Mouse (Mus musculus) gastrocnemius, adult 18-20 months (tissue): Measurements from ENCODE around the gene Gna14. TPM values are rescaled to one million over a fixed set of nuclear protein-coding genes. Genes with fewer than 3 reads are reported as not detected.

Source experiments
- DNase-seq: peaks from one replicate; pipeline ENCODE4 v3.0.0; 2021; ENCODE audit warnings: low spot score
- total RNA-seq, 2 experiments: library from RNA; stranded (reverse); gene quantifications; 2 replicates each; pipeline ENCODE4 v1.2.3; 2021

Gene Gna14
- total RNA-seq, 2 experiments from 2014 or later: 0.64 to 1.5 TPM

DNA sequence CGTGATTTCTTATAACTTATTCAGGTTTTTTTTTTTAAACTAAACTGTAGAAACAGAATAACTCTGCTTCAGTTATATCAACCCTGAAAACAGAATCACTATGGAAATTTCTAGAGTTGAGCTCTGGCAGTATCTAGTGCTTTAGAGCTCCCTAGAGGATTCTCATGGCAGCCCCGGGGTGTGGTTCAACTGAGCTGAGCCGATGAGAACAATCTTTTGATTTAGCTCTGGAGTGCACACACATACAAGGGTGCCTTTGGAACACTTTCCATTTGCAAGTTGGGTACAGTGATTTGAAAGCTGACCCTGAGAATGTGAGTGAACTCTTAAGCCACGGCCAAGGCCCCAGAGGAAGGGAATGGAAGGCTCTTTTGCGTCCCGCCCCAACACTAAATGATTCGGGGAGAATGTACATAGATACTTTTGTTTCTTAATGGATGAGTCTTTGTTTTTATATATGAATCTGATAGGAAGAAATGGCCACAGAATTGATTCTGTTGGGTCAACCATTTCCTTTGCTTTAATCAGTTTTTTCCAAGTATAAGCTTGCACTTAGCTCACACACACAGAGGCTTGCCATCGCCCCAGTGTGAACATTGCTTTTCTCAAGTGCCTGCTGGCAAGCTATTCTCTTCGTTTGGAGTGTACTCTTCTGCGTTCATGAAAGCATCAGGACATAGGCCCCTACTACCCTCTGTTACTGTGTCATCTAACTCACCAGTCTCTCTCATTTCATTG lies 75.0 kb downstream of the Gna14 start:
- peak; percentile 34 for DNase-seq

DNA sequence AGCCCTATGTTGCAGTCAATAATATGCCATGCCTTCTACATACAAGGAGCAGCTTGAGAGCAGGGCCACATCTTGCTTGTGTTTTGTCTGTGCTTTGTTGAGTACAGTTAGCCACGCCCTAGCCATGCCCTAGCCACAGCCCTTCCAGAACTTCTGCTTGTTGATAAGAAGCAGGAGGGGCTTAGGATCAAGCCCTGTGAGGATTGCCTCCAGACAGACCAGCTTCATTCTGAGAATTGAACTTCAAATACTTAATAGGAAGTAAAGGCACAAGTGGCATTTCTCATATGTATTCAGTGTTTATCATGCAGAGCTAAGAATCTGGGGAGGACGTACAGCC lies 75.5 kb downstream of the Gna14 start:
- no peak for DNase-seq

DNA sequence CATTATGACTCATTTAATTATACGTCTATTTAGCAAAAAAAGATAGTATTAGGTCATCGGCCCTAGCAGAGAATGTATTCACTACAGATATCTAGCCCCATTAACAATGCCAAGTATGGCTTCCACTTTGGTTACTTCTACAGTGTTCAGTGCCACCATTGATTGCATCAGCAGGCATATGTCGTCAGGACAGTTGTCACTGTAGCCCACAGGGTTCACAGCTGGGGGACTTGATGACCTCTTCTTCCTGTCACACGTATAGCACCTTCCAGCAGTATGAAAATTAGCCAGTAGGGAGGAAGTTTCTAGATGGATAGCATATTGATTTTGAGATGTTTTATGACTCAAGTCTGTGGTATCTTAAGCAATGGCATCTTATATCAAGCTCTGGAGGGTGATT lies 78.6 kb downstream of the Gna14 start:
- no peak for DNase-seq

DNA sequence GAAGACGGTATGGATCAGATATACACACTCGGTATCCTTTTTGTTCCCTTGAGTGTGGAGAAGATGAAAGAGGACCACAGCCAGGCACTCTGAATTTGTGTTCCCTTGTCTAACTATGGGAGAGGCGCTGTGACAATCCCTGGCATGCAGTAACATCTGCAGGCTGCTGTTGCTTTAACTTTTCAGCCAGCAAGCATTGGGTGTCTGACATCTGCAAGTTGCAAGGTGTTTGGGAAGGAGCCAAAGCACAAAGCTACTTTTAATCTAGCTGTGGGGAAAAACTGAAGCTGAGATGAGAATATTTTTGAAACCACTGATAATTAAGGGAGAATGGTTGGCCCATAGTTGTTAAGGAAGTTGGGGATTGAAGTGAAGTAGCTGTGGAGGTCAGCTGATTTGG lies 83.0 kb downstream of the Gna14 start:
- no peak for DNase-seq

DNA sequence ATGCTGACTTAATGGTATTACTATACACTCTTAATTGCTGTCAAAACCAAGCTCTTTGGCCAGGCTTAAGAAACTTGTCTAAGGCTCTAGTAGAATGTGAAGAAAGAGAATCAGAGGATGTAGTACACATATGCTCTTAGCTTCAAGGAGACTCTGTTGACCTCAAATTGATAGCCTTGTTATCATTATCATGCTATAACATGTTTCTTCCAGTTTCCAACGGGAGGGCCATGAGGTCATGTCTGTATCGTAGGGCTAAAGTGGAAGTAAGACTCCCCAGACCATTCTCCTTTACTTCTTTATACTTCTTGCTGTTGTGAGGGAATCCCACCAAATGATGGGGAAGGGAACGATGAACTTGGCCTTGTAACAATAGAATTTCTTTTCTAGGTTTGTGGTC lies 85.0 kb downstream of the Gna14 start:
- DNase-seq: no peak

DNA sequence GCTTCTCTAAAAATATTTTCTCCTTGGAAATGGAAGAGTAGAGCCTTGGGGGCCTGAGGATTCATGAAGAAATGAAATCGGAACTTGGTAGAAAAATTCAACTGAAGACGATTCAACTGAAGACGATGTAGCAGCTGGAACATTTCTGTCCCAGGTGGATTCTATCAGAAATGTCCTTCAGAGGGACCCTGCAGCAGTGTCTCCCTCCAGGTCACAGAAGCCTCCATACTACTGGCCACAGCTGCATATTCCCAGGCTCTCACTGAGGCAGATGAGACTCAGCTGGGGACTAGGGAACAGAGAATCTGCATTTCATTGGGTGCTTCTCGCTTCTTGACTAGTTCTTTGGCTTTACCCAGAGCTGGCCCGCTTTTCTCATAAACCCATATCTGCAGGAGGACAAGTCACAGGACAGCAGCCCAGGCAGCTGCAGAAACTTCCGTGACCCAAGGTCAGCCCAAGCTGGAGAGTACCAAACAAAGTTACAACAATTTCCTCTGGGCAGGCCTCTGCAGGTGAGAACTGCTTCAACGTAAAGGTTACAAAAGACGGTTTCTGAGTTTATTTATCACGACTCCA lies 90.8 kb downstream of the Gna14 start:
- DNase-seq: no peak

DNA sequence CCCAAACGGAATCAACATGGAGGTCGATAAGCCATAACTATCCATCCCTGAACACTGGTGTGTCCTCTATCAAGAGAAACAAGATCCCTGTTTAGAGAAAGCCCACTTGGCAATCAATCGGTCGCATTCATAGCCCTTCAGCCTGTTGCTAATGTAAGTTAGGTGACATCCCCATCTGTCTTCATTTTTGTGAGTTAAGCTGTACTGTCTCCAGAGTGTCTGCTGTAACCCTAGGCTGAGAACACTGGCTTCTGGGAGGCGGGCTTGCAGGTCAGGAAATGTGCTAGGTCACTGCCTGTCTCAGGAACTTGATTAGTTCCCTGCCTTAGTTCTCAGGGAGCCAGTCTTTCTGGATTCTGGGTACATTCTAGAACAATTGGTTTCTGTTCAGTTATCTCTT lies 91.5 kb downstream of the Gna14 start:
- DNase-seq: no peak

DNA sequence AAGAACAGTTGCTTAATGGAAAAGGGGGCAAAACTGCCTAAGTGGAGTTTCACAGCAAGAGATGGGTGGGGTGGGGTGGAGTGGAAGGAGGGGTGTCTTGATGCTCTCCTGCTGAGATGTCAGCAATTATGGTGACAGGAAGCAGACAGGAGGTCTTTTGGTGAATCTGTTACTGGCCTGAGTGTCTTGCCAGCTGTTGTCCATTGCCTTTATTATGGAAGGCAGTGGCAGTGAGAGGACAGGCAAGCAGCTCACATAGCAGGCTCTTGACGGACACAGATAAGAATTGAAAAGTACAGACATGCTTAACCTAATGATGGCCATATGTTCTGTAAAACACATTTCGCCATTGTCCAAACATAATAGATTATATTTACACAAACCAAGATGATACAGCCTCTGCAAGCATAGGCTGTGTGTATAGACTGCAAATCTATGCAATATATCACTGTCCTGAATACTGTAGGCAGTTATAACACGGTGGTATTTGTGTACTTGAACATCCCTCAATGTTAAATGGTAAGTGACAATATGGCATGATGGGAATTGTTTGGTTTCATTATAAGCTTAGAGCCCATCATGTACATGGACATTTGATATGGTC lies 92.8 kb downstream of the Gna14 start:
- DNase-seq: no peak

DNA sequence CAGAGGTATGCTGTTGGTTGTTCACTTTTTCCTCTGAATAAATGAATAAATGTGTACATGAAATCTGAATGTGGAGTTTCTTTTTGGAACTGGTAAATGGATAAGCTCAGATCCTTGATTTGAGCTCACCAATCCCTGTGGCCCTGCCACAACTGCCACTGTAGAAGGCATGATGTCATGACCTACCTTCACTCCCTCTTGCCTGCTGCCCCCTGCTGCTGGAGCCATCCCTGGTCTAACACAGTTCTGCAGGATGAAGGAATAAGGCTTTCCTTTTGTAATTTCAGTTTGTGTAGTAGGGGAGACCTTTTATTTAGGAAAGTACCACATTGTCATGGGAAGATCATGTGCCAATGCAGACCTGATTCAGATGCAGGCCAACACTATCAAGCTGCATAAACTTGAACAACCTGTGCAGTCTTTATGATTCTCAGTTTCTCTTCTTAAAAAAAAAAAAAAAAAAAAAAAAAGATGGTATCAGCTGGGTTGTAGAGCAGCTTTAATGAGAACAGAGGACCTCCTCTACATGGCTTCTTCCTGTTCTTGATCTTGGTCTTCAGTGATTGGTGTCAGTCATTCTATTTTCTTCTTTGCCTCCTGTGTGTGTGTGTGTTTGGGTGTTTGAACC lies 93.8 kb downstream of the Gna14 start:
- no peak for DNase-seq

DNA sequence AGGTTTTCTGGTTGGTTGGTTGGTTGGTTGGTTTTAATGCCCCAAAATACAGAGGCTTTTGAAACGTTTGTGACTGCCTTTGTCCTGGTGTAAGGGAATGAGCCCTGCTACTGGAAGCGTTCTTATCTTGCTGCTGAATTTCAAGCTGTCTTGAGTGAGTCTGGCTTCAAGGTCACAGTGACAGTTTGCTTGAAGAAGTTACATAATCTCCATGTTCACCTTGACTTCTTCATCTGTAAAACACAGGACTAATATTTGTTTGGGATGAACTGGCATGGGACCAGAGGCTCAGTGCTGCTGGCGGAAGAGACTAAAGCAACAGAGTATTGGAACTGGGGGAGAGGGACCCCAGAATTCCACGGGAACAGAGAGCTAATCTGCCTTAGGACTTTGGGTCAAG lies 94.4 kb downstream of the Gna14 start:
- DNase-seq: no peak

DNA sequence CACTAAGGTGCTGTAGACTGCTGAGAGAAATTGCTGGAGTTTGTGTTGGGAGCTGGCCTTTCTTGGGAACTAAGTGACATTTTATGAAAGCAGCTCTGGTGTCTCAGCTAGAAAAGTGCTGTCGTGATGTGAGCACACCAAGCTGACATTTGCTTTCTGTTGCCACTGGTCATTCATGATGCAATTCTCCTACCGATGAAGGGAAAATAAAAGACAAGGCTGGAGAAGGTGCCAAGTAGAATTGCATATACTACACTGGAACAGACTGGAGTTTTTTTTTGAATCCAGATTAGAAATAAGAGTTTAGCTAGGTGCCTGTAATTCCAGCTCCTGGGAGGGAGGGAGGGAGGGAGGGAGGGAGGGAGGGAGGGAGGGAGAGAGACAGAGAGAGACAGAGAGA lies 98.7 kb downstream of the Gna14 start:
- no peak for DNase-seq

DNA sequence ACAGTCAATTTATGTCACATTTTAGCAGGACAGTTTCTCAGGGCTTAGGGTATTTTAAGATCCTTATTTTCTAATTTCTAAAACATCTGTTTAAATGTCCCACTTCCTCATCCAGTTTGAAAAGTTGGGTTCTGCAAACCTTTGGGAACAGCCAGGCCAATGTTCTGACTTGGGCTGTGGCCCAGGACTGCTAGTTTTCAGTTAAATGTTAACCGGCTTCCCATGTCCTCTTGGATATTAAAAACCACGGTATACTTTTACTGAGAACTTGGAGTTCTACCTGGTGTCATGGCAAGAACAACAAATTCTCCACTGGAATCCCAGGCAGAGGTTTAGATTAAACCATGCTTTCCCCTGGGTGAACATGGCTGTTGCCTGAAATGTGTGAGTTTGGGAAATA lies 102.9 kb downstream of the Gna14 start:
- peak; percentile 59 for DNase-seq

DNA sequence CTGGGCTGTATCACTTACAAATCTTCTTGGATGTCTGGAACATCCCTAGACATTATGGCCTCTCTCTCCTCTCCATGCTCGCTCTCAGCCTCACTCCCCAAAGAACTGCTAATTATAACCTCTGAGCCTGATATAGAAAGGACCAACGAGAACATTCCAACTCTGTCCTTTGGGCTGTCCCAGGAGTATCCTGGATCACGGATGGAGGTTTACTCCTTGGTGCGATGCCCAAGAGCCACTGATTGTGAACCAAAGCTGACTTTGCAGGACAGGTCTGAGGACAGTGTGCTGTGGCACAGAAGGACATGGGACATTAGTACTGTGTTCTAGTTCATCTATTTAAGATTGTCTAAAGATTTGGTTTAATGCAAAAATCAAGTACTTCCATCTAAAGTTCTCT lies 108.1 kb downstream of the Gna14 start:
- DNase-seq: peak; percentile 39

DNA sequence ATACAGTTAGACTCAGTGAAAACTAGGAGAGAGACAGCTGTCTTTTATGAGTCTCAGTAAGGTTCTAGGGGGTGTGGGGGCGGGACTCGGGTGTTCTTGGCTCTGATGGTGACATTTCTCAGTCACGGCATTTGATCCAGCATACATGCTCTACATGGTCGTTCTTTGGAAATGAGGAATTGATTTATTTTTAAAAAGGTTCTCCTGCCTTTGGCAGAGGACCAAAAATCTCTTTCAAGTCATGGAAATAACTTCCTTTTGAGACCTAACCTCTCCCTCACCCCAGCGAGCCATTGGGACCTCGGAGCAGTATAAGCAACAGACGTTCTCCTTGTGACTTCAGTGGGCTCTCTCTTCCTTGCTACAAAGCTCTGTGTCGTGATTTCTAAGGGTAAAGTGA lies 121.4 kb downstream of the Gna14 start:
- peak; percentile 15 for DNase-seq

DNA sequence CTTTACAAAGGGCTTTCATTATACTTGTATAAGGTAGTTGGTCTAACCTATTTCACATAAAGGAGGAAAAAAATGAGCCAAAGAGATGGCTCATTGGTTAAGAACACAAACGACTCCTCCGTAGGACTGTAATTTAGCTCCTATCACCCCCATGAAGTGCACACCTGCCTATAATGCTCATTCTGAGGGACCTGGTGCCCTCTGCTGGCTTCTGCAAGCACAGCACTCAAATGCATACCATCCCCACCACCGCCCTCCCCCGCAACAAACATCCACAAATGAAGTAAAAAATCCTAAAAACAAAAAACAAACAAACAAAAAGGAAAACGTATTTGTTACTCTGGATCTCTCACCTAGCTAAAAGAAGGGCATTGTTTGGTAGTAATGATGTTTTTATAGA lies 122.4 kb downstream of the Gna14 start:
- DNase-seq: no peak

DNA sequence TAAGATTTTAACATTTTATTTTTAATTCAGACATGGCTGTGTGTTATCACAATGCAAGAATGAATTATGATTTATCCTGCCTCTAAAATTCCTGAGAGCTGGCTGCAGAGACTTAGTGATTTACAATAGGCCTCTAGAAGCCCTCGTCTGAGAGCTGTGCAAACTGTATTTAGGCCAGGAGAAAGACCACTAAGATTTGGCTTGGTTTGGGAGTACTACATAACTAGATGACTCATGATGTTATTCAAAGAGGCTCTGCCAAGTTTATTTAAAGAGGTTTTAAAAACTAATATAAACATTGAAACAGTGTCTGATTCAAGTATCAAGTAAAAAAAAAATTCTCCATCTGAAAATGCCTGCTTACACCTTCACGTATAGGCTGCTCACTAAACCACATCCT lies 123.0 kb downstream of the Gna14 start:
- no peak for DNase-seq

DNA sequence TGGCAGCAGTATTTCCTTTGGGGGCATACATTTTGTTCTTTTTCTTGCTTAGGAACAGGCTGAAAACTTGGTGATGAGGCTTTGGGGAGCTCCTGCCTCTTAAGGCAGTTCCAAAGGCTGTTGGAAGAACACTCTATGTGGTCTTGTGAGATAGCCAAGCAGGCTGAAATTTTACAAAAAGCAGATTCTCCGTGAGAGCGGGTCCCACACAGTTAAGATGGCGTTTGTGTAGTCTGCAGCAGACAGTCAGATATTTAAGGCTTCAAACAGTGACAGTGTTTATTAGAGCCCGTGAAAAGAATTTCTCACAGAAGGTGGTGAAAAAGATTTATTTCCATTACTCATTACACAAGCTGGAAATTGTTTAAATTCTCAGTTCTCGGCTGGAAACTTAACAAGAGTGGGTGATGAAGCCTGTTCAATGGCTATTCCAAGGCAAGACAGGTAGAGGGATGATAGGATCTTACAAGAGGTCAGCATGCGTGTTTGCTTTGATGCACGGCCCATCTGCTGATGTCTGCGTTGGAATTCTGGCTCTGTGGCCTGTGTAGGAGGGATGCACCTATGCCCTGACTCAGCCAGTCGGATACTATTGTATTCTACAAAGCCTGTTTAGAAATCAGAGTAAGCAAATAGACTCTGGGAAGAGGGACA lies 123.8 kb downstream of the Gna14 start:
- no peak for DNase-seq

DNA sequence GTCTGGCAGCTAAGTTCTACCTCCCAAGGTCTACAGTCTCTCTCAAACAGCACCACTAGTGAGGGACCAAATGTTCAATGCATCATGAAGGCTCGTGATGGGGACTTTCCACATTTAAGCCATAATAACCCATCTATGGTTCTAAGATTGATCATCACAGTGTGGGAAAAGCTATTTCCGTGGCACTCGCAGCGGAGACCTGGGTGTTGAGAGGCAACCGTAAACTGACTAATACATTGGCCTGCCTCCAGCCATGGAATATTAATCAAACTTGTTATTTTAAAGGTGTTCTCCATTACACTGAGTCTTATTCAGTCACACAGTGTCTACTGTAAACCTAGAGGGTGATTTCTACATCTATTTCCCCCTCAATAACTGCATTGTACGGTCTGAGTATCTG lies 127.1 kb downstream of the Gna14 start:
- DNase-seq: no peak

DNA sequence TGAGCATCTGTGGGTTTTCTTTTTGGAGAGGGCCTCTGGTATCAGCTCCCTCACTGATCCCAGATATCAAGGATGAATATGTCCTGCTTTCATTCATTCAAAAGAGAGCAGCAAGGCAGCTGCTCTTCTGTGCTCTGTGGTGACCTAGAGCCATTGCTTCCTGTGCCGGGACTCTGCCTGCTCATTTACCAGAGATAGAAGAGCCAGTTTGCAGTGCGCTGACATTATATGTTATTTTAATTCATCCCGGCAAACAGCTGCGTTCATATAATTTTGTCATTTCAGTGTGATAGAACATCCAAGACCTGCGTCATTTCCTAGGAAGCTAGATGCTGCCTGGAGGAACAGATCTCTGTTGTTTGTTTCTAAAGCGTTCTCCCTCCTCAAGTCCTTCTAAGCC lies 141.2 kb downstream of the Gna14 start:
- DNase-seq: no peak

DNA sequence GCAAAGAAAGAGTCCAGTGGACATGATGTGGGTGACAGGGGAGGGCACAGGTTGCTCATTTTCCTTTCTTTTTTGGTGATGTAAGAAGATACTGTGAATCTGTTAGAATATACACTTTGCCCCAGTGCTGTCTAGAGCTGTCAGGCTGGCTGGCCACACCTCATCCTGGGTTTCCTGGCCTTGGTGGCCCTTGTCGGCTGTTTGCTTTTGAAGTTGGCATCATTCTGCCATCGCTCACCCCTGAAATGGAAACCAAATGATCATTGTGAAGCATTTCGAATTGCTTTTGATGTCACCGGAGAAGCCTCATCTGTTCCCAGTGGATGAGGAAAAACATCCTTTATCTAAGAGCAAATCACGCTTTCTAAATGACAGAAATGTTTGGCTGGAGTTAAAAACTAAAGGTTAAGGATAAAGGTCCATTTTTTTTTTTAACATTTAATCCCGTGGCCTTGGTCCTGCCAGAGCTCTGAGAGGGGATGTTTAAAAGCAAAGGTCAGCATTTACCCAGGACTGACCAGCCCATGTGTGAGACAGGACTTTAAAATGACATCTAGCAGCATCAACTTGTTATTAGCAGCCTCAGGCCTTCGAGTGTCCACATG lies 144.2 kb downstream of the Gna14 start:
- no peak for DNase-seq

DNA sequence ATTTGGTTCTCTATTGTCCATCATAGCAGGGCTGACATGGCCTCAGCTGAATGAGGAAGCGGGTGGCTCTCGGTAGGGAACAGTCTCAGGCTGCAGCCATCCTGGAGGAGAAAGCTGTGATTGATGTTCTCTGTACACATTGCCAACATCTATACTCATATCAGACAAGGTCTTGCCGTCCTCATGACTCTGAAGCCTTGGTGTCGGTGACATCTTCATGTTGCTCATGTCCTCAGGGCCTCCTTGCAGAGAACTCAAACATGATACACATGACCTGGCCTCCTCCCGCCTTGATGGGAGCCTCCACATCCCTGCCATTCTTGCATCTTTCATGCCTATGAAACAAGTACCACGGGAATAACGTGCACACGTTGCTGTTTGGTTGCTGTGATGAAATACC lies 144.9 kb downstream of the Gna14 start:
- no peak for DNase-seq

DNA sequence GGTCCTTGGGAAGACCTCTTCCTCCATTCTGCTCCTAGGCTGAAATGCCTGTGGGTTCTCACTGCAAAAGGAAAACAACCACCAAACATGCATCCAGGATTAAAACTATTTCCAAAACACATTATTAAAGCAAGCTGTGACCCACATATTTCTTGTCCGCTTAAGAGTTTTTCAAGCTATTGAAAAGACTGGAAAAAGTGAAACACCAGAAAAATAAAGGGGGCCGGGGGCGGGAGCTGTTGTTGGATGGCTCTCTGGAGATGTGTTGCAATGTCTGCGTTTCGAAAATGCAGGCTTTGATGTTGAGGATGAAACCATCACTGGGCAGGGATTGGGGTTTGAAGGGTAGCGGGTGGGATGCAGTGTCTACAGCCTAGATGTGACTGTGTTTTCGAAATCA lies 149.0 kb downstream of the Gna14 start:
- no peak for DNase-seq
